Mouse (Mus musculus) kidney, postnatal 0 days (tissue): ENCODE data around the gene Iqgap2. TPM values are rescaled to one million over a fixed set of nuclear protein-coding genes. Genes with fewer than 3 reads are reported as not detected.

ENCODE experiments used
- ATAC-seq: fragments of 200-750 bp; cut with Nextera tagmentation; replicated peaks from 2 replicates; pipeline ENCODE4 v1.8.0; 2017; ENCODE audit warnings: low read depth, moderate number of reproducible peaks, moderate TSS enrichment, moderate library complexity; ENCODE audit not compliant: low FRiP score
- DNase-seq: peaks from one replicate; pipeline ENCODE4 v3.0.0-alpha.2; 2016; ENCODE audit warnings: low spot score
- H3K27ac ChIP-seq: fragments of 300-500 bp; sonication (generic); 2 replicates; pipeline ENCODE4 v1.5.1; 2014; ENCODE audit warnings: mild to moderate bottlenecking
- H3K27me3 ChIP-seq: fragments of 300-500 bp; sonication (generic); 2 replicates; pipeline ENCODE4 v1.6.1; 2014; ENCODE audit warnings: low read length, mixed read lengths; ENCODE audit not compliant: insufficient read depth
- H3K36me3 ChIP-seq: fragments of 300-500 bp; sonication (generic); 2 replicates; pipeline ENCODE4 v1.6.1; 2014; ENCODE audit warnings: low read length, mixed read lengths; ENCODE audit not compliant: insufficient read depth
- H3K4me1 ChIP-seq: fragments of 300-500 bp; sonication (generic); replicated peaks from 2 replicates; pipeline ENCODE4 v1.6.1; 2014; ENCODE audit warnings: antibody characterized with exemption, low read length, mixed read lengths; ENCODE audit not compliant: insufficient read depth
- H3K4me2 ChIP-seq: fragments of 300-500 bp; sonication (generic); 2 replicates; pipeline ENCODE4 v1.6.1; 2014; ENCODE audit warnings: mild to moderate bottlenecking, low read length, moderate library complexity, mixed read lengths
- H3K4me3 ChIP-seq: fragments of 300-500 bp; sonication (generic); replicated peaks from 2 replicates; pipeline ENCODE4 v1.5.1; 2014; ENCODE audit warnings: low read depth, low read length
- H3K9ac ChIP-seq: fragments of 300-500 bp; sonication (generic); 2 replicates; pipeline ENCODE4 v1.6.1; 2014; ENCODE audit warnings: low read depth, low read length
- H3K9me3 ChIP-seq: fragments of 300-500 bp; sonication (generic); replicated peaks from 2 replicates; pipeline ENCODE4 v1.6.1; 2016; ENCODE audit warnings: low read length, inconsistent platforms, mixed read lengths
- CTCF ChIP-seq: IDR thresholded peaks from 2 replicates; pipeline ENCODE4 v1.5.1; 2016; ENCODE audit warnings: antibody characterized with exemption, low read depth, mild to moderate bottlenecking, moderate library complexity
- WGBS: fragments of 180-500 bp; shearing (Covaris S2); extraction: QIAGEN DNeasy Blood & Tissue Kit; methylation state at CpG from one replicate; pipeline ENCODE4 v1.1.7; 2014; 5-methylcytosine and 5-hydroxymethylcytosine counted together
- polyA plus RNA-seq: library from polyadenylated mRNA; unstranded; fragments of >200 nt; fragmentation: Nextera tagmentation; extraction: Ambion mirVana; gene quantifications from 2 replicates; pipeline ENCODE4 v1.2.1, GENCODE M21; 2015

Gene Iqgap2
- polyA plus RNA-seq, 1 experiment from 2014 or later, result 9.8 TPM

DNA sequence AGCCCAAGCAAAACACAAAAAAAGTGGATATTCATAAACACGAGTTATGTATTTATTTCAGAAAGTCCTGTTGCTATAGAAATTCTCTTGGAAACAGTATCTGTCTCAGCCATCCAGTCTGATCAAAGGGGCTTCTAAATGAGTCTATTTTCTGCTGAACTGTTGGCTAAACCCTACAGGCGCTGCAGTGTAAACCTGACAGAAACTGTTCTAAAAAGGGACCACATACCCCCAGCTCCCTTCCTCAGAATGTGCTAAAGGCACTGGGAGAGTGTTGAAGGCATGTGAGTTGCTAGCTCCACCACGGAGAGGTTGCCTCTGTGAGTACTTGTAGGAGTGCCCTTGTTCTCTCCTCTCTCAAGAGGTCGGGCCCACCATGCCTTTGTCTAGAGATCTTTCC is 19.7 kb downstream of the Iqgap2 start:
- 74% methylated on average over 4 of the region's 4 CpGs for WGBS
- ATAC-seq (no peak), DNase-seq (no peak)
- Histone ChIP-seq H3K9ac (no peak overlapping the region), H3K27ac (no peak overlapping the region), H3K4me2 (no peak overlapping the region), H3K4me3 (no peak overlapping the region), H3K36me3 (no peaks in the 10 kb centered on the region), H3K27me3 (no peaks in the 10 kb centered on the region), H3K9me3 (no peaks in the 10 kb centered on the region), H3K4me1 (no peaks in the 10 kb centered on the region)
- TF ChIP-seq CTCF, result no peak

- Histone ChIP-seq H3K27ac (no peak overlapping the region), H3K9me3 (no peaks in the 10 kb centered on the region), H3K4me2 (no peak overlapping the region), H3K36me3 (no peaks in the 10 kb centered on the region), H3K4me1 (no peaks in the 10 kb centered on the region), H3K4me3 (no peak overlapping the region), H3K27me3 (no peaks in the 10 kb centered on the region), H3K9ac (no peak overlapping the region)
- DNase-seq (no peak), ATAC-seq (no peak)
- TF ChIP-seq CTCF, result no peak
- 82% methylated on average over 8 of the region's 8 CpGs for WGBS
These were observed 21.1 kb downstream of the Iqgap2 start for GRCm38 (mm10) chr13:95870626-95871025.

GRCm38 (mm10) chr13:95868896-95869540 is 22.7 kb downstream of the Iqgap2 start:
- WGBS, result 75% methylated on average over 8 of the region's 8 CpGs
- H3K4me1 ChIP-seq, result no peaks in the 10 kb centered on the region
- H3K27me3 ChIP-seq, result no peaks in the 10 kb centered on the region
- DNase-seq (no peak), ATAC-seq (no peak)
- no peak overlapping the region for H3K27ac ChIP-seq
- TF ChIP-seq CTCF, result no peak
- H3K9me3 ChIP-seq, result no peaks in the 10 kb centered on the region
- H3K9ac ChIP-seq, result no peak overlapping the region
- H3K36me3 ChIP-seq, result no peaks in the 10 kb centered on the region
- no peak overlapping the region for H3K4me3 ChIP-seq
- H3K4me2 ChIP-seq, result no peak overlapping the region

- H3K9me3 ChIP-seq, result no peaks in the 10 kb centered on the region
- TF ChIP-seq CTCF, result no peak
- 83% methylated on average over 8 of the region's 8 CpGs for WGBS
- H3K36me3 ChIP-seq, result no peaks in the 10 kb centered on the region
- no peak overlapping the region for H3K27ac ChIP-seq
- DNase-seq (no peak), ATAC-seq (no peak)
- no peaks in the 10 kb centered on the region for H3K4me1 ChIP-seq
- no peak overlapping the region for H3K4me2 ChIP-seq
- no peaks in the 10 kb centered on the region for H3K27me3 ChIP-seq
- H3K9ac ChIP-seq, result no peak overlapping the region
- no peak overlapping the region for H3K4me3 ChIP-seq
These were observed 29.5 kb downstream of the Iqgap2 start for GRCm38 (mm10) chr13:95862201-95862600.

DNA sequence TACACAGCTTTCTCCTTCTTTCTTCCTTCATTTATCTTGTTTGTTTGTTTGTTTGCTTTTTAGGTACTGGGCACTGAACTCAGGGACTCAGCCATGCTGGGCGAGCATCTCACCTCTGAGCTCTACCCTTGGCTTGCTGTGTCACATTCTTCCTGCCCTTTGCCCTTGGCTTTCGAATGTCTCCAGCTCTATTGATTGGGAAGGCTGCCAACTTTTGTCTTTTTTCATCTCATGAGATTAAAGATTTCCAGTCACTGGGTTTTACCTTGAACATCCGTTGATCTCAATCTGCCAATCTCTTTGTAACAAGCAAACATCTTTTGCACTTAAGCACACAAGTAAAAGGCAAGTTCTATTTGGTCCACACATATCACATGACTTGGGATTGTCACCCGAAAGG is 32.5 kb downstream of the Iqgap2 start:
- Histone ChIP-seq H3K9ac (no peak overlapping the region), H3K4me3 (no peak overlapping the region), H3K4me2 (no peak overlapping the region), H3K9me3 (no peaks in the 10 kb centered on the region), H3K27me3 (no peaks in the 10 kb centered on the region), H3K27ac (no peak overlapping the region), H3K36me3 (no peaks in the 10 kb centered on the region), H3K4me1 (no peaks in the 10 kb centered on the region)
- 69% methylated on average over 4 of the region's 4 CpGs for WGBS
- ATAC-seq, result no peak
- no peak for TF ChIP-seq CTCF
- DNase-seq, result no peak

DNA sequence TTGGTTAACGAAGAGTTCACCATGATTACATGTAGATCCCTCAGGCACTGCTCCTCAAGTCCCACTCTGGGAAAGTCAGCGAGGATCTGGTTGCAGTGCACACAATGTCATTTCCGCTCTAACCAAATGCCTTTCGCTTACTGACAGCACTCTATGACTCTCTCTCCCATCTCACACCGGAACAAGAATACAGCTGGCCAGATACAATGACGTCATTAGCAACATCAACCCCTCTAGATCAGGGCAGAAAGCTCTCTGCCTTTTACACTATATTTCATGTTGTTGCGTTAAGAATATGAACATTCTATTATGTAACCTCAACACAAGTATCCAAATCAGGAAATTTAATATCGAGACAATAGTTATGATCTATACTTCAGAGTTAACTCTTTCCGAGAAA is 32.9 kb downstream of the Iqgap2 start:
- WGBS, result 83% methylated on average over 9 of the region's 9 CpGs
- no peak for ATAC-seq
- H3K27ac ChIP-seq, result no peak overlapping the region
- no peaks in the 10 kb centered on the region for H3K9me3 ChIP-seq
- H3K4me2 ChIP-seq, result no peak overlapping the region
- no peak overlapping the region for H3K4me3 ChIP-seq
- H3K36me3 ChIP-seq, result no peaks in the 10 kb centered on the region
- H3K27me3 ChIP-seq, result no peaks in the 10 kb centered on the region
- DNase-seq, result no peak
- TF ChIP-seq CTCF, result no peak
- no peak overlapping the region for H3K9ac ChIP-seq
- no peaks in the 10 kb centered on the region for H3K4me1 ChIP-seq

DNA sequence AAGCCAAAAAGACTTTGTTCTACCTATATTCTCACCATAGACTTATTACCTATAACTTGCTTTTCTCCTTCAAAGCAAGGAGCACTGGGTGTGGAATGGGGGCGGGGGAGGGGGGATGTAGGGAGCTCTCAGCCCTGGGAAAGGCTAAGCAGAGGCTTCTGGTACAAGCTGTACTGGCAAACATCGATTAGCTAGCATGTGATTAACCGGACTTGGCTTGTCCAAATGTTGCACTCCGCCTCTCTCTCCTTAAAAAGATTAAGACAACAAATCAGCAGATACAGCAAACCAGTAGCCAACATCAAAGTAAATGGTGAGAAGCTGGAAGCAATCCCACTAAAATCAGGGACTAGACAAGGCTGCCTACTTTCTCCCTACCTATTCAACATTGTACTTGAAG is 36.2 kb downstream of the Iqgap2 start:
- 74% methylated on average over 4 of the region's 4 CpGs for WGBS
- Histone ChIP-seq H3K4me1 (no peaks in the 10 kb centered on the region), H3K4me2 (no peak overlapping the region), H3K4me3 (no peak overlapping the region), H3K9ac (no peak overlapping the region), H3K27me3 (no peaks in the 10 kb centered on the region), H3K36me3 (no peaks in the 10 kb centered on the region), H3K9me3 (no peaks in the 10 kb centered on the region), H3K27ac (no peak overlapping the region)
- no peak for TF ChIP-seq CTCF
- DNase-seq (no peak), ATAC-seq (no peak)
